Mouse (Mus musculus): Measurements from ENCODE around the gene Cck. TPM values are rescaled to one million over a fixed set of nuclear protein-coding genes. Genes with fewer than 3 reads are reported as not detected.

Gene Cck
- total RNA-seq (2021), result 100 to 1,000 TPM; 676 to 879 TPM

DNA sequence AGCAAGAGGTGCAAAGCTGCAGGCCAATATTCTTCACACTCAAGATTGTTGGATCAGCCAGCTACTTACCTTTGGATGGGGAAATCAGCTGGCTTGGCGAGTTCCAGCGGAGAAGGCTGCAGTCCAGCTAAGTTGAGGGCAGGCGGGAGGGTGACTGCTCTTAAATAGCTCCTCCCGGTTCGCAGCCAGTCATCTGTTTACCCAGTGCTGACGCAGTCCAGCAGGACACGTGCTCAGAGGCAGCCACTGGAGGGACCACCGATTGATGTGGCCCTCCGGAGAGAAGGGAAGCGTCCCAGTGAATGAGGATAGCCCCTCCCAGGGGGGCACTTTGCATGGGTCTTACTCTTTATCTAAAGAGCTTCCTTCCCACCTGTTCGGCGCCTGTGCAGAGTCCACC lies at the start of gene Cck:
Cck (minus strand) TSS at position 166 of the 400 bp plus-strand sequence.
- peak; percentile 80 to 82 for DNase-seq (ENCODE audit: low spot score in 2 of 2)
- intact Hi-C loops (cut with DNase I), result no loop called here

DNA sequence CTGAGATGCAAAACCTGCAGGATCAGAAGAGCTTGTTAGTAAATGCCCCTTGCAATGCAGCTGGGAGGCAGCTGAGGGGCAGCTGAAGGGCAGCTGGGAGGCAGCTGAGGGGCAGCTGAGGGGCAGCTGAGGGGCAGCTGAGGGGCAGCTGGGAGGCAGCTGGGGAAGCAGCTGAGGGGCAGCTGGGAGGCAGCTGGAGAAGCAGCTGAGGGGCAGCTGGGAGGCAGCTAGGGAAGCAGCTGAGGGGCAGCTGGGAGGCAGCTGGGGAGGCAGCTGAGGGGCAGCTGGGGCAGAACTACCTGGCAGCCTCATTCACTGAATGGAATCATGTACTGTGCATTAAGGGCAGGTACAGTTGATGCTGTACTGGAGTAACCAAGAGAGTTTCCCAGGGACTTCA lies 46.0 kb upstream of the Cck start:
- no peak for DNase-seq (ENCODE audit: low spot score in 2 of 2)
- intact Hi-C loops (cut with DNase I), result no loop called here

DNA sequence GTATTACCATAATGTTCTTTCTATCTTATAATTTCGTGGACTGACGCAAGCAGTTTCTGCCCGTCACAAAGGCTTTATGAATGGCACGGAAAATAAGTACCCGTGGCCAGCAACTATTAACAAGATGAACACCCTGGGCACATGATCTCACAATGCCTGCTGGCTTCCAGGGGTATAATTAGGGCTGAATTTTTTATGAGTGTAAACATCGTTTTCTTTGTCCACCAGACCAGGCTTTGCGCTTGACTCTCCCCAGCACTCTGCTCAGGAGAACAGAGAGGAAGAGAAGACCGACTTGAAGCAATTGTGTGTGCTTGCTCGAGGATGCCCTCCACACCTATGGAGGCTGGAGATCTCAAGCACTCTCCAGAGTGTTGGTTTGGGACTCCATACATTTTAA lies 37.1 kb upstream of the Cck start:
- intact Hi-C loops (cut with DNase I), result no loop called here

DNA sequence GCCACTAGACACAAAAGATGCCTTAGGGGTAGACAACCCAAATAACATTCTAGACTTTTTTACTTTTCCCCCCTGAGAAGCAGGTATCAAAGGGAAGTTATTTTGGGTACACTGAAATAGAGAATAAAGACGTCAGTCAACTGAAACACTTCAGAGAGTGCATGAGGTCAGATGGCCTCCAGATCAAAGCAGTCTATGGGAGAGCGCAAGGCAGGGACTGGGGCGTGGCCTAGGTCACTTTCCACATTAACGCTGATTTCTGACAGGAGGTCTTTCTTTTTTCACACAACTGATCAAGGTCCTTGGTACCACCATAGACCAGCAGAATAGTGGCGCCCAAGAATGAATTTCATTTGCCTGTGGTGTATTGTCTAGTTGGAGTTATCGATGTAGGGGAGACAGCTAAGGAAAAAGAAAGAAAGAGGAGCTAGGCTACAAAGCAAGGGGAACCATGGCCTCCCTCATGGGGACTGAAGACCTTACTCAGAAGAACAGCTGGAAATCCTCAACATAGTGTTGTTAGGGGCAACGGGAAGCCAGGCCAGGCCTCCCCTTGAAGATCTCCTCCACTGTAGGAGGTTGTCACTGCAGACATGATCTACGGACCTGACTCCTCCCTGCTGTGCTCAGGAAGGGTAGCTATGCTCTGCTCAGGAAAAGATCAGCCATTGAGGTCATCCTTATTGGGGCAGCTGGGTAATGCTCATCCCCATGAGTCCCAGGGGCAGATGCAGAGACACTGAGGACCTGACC lies 33.3 kb upstream of the Cck start:
- no peak for DNase-seq (ENCODE audit: low spot score in 2 of 2)
- intact Hi-C loops (cut with DNase I), result no loop called here

More for the DNA sequence above, 37.1 kb upstream of the Cck start:
- DNase-seq (ENCODE audit: low spot score in 2 of 2), result no peak

DNA sequence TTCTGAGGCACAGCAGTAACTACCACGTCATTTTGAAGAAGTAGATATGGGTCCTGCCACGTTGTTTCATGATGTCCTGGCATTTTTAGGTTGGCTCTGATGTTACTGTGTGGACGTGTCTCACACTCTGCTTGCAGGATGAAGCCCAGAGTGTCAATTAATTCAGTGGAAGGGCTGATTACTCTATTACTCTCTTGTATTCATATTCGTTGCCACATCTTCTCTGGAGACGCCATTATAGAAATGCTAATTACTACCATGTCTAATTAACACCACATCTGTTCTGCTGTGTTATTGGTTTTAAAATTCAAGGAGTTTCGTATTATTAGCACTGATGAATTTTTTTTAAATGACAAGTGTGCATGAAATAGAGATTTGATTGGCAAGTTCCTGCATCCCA lies 30.7 kb upstream of the Cck start:
- intact Hi-C loops (cut with DNase I), result no loop called here

DNA sequence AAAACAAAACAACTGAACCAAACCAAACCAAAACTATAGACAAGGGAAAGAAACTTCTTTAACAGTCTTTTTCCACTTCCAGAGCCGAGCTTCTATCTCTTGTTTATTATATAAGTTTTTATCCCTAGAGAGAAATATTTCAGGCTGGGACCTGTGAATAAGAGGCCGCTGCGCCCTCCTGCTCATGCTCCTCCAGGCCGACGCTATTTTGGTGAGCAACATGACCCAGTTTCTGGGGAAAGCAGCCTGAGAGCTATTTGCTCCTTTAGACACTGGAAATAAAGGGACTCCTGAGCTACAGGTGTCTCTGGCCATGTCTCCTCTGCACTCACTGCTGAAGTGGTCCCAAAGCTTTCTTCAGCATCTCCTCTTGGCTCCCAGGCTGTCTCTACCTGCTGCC lies 24.6 kb upstream of the Cck start:
- no peak for DNase-seq (ENCODE audit: low spot score in 2 of 2)
- intact Hi-C loops (cut with DNase I), result no loop called here

More for the DNA sequence above, 30.7 kb upstream of the Cck start:
- no peak for DNase-seq (ENCODE audit: low spot score in 2 of 2)

DNA sequence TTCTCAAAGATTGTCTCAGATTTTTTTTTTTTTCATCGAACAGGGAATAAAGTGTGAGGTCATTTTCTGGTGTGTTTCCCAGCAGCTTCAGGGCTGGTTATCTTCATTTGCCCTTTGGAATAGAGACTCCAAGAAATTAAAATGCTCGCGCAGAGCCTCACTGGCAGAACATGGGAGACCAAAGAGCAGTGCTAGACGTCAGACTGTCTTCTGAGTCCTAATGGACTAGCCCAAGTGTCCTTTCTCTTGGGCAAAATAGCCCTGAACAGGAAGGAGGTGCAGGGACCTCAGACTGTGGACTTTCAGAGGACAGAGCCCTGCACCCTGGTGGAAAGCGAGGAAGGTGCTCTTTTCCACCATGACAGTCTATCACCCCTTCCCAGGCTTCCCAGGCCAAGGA lies 19.0 kb upstream of the Cck start:
- no peak for DNase-seq (ENCODE audit: low spot score in 2 of 2)
- intact Hi-C loops (cut with DNase I), result no loop called here

DNA sequence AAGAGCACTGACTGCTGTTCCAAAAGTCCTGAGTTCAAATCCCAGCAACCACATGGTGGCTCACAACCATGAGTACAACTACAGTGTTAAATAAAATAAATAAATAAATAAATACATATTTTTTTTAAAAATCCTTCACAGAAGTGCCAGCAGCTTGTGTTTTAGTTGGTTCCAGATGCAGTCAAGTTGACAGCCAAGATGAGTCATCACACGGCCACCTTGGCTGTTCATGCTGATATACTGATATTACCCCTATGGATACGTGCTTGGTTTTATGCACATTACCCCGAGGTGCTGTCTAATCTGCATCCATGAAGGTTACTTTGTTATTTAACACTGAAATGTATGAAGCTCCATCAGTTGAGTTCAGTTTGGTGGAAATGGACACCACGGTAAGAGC lies 16.4 kb upstream of the Cck start:
- intact Hi-C loops (cut with DNase I), result no loop called here
- DNase-seq (ENCODE audit: low spot score in 2 of 2), result no peak

DNA sequence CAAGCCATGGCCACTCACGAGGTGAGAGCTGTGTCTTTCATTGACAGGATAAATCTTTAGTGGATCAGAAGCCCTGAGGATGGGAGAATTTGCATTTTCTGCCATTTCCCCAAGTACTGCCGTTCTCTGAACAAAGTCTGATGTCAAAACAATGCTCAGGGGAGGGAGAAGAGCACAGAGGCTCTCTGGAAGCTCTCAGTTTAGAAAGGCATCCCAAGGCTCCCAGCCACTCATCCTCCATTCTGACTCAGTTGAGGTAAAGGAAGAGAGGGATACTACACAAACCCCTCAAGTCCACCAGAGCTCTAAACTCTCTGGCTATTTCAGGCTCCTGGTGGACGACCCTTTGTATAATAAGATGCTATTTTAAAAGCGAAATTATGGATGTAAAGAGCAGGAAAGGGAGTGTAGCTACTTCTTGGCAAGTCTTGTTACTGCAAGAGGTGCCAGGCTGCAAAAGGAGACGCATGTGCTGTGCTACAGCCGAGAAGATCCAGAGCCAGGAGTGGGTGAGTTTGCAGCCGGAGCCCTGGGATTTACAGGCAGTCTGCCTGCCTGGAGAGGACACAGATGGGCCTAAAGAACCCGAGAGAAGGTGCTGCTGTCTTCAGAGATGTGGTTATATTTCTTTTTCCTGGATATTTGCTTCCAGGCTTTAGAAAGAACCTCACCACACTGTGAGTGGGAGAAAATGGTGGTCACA lies 11.1 kb upstream of the Cck start:
- DNase-seq (ENCODE audit: low spot score in 2 of 2), result peak; percentile 79 to 85
- intact Hi-C loops (cut with DNase I), result loop anchor here (5.0 kb wide), 1 partner anchor 51 kb away; no protein-coding TSS in a partner anchor

DNA sequence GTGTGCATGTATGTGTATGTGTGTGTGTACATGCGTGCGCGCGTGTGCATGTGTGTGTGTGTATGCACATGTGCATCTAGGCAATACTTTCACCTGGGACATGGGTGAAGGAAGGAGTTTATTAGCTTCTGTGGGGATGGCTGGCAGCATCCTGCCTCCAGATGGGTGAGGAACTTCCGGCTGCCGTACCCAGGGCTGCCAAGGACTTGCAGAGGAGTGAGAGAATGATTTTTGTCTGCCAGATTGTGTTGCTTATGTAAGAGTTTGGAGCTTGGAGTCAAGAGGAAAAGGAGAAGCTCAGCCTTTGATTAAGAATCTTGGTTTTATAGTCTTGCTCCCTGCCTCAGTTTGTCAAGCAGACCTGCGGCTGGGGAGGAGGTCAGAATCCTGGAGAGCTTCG lies 9.9 kb upstream of the Cck start:
- DNase-seq (ENCODE audit: low spot score in 2 of 2), result peak; percentile 74 to 78
- intact Hi-C loops (cut with DNase I), result loop anchor here (5.0 kb wide), 1 partner anchor 52 kb away; no protein-coding TSS in a partner anchor

DNA sequence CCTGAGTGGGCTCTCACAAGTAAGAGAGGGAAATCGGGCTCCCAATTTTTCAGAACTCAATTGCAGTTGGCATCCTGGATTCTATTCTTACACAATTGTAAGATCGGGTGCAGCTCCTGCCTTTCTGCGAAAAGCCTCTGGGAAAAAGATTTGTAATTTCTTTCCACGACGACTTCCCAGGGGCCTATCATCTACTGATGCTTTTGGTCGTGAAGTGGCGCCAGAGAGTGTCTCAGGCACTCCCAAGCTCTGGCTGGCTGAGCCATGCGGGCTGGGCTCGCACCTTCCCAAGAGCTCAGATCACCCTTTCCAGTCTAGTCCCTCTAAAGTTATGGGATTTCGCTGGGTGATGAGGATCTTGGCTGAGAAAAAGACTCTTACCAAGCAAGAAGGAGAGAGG lies 608 bp upstream of the Cck start:
- intact Hi-C loops (cut with DNase I), result no loop called here
- DNase-seq (ENCODE audit: low spot score in 2 of 2), result peak; percentile 58 to 60

DNA sequence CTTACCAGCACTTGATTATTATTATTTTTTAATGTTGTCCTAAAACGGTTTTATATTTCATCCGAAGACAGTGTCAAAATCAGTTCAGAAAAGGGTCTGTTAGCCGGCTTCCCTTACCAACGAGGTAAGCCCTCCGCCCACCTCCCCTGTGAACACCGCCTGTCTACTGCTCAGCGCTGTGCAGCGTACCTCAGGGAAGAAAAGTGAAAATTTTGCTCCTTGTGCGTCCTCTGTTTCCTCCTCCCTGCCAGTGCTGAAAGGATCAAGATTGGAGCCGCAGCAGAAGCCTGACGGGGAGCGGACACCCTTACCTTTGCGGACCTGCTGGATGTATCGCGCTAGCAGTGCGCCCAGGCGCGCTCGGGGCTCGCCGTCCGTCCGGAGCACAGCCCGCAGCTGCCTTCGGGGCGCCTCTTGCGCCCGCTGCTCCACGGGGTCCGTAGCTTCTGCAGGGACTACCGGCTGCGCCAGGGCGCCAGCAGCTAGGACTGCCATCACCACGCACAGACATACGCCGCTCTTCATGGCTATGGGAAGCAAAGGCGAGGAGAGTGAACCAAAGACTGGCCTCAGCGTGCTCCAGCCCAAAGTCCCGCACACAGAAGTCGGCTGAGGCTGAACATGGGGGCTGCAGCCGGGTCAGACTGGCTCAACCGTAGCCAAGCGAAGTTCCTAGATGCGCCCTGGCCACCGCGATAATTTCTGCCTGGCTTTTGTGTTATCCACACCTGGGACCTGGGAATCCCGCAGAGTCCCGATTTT lies 1.3 kb downstream of the Cck start:
- intact Hi-C loops (cut with DNase I), result no loop called here
- peak; percentile 46 to 48 for DNase-seq (ENCODE audit: low spot score in 2 of 2)

DNA sequence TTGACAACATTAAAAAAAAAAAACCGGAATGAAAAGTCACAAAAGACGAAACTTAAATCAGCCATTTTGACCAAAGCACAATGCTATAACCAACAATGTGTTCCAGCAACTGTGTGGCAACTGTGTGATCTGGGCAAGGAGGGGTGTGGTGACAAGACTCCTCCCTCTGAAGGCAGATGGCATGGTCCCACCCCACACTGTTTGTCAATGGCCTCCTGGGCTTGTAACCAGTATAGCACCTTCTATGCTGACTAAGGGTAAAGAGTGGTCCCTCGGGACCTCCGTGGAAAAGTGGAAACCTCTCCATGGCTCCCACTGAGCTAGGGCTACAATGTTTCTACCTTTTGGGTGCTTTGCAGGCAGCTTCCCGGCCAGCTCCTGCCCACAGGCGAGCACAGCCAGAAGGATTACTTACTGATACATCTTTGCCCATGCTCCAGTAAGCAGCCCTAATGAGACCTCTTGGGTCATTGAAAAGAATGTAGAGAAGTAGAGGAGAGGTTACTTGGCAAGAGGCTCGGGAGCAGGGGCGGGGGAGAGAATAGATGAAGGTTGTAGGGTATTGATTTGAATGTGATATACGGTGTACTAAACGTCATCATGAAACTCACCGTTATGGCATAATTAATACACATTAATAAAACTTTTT lies 3.8 kb downstream of the Cck start:
- DNase-seq (ENCODE audit: low spot score in 2 of 2), result no peak

DNA sequence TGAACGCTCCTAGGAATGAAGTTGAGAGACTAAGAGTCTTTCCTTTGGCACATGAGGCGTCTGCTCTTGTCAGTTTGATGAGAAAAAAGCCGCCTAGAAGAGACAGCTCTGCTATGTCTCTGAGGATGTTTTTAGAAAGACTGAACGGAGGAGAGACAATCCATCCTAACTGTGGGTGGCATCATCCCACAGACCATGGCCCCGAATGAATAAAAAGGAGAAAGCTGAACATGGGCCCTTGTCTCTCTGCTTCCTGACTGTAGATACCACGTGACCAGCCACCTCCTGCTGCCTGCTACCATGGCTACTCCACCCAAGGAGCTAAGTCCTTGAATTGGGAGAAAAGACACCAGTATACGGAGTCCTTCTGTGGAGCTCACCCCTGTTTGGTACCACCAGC lies 8.3 kb downstream of the Cck start:
- intact Hi-C loops (cut with DNase I), result no loop called here
- DNase-seq (ENCODE audit: low spot score in 2 of 2), result peak; percentile 44 to 48

More for the DNA sequence above, 3.8 kb downstream of the Cck start:
- intact Hi-C loops (cut with DNase I), result loop anchor here (2.0 kb wide), 1 partner anchor 59 kb away; no protein-coding TSS in a partner anchor

DNA sequence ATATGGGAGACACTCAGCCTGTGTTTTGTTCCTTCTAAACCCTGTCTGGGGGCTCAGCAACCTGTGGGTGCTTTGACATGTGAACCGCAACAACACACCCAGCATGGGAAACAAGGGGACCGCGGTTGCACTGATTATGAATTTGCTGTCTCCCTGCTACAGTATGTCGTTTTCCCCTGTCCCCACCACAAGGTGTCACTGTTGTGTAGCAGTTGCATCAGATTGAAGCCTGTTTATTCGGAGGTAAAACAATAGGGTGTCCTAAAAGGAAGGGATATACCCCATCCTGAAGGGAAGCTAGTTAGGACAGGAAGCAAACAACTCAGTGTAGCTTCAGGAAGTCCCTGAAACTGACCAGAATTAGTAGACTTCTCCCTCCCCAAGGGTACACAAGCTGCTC lies 16.0 kb downstream of the Cck start:
- peak; percentile 48 to 55 for DNase-seq (ENCODE audit: low spot score in 2 of 2)
- intact Hi-C loops (cut with DNase I), result loop anchor here (1.0 to 5.0 kb wide), 3 partner anchors 126 to 232 kb away; no protein-coding TSS in a partner anchor

DNA sequence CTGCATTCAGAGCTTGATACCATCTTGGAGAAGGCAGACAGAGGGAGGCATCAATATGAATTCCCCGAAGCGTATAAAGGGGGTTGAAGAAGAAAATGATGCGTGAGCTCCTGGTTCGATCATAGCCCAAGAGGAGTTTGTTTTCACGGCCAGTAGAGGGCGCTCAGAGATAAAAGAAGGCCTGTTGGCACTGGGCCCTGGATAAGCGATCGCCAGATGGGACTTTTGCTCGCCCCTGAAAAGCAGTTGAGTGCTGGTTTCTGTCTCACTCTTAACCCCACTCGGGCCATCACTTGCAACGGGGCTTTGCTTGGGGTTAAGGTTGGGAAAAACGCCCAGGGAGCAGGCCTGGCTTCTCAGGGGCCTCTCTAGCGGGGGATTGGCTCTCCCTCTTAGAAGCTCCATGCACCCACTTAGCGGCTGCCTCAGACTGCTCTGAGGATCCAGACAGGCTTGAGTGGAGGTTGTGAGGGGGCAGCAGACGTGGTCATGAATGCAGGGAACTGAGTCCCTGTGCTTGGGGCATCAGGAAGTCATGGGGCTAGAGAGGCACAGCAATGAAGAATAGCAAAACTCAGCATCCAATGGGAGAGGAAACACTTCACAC lies 18.1 kb downstream of the Cck start:
- DNase-seq (ENCODE audit: low spot score in 2 of 2), result peak; percentile 60 to 77
- intact Hi-C loops (cut with DNase I), result loop anchor here (5.0 kb wide), 1 partner anchor 230 kb away; no protein-coding TSS in a partner anchor

DNA sequence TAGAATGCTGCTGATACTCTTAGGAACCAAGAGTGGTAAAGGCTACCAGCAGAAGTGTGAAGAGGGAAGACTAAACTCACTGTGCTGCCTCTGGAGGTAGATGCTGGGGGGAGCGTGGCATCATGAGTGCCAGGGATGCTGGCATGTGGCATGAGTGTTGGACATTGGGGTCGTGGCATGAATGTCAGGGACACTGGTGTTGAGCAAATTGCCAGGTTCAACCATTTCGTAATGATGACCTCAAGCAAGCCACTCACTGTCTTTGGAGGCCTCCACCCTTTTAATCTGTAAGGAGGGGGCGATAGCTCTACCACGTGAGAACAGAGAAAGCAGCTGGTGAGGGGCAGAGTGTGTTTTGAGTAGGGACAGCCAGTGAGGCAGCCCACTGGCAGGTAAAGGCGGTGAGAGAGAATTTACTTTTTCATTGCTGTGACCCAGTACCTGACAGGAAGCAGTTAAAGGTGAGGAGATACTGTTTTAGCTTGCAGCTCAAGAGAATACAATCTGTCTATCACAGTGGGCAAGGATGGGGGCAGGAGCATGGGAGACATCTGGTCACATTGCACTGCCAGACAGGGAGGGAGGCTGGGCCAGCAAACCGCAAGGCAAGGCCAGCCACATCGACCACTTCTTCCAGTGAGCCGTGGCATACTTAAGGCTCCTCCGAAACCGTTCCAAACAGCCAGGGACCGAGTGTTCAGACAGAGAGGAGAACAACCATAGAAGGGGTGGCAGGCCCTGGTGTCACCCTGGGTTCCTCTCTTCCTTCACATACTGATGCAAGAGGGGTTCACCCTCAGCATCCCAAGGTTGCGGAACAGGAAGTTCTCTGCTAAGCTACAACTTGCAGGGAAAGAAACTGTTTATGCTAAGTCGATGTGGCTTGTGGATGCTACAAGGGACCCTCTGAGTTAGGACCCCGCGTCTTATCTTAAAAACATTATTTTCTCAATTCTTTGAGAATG lies 19.7 kb downstream of the Cck start:
- no peak for DNase-seq (ENCODE audit: low spot score in 2 of 2)
- intact Hi-C loops (cut with DNase I), result loop anchor here (5.0 kb wide), 1 partner anchor 228 kb away; no protein-coding TSS in a partner anchor

DNA sequence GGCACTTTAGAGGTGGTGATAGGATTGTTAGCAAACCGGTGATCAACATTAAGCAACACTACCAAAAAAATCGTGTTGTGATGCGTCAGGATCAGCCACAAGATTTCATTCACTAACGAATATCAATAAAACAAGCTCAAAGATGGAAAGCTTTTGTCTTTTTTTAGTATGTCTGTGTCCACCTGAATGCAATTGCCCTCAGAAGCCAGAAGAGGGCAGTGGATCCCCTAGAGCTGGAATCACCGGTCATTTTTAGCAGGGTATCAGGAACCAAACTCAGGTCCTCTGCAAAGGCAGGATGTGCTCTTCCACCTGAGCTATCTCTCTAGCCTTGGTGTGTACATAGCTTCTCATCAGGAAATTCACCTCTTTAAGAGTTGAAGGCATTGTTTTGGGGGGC lies 20.7 kb downstream of the Cck start:
- intact Hi-C loops (cut with DNase I), result loop anchor here (5.0 kb wide), 1 partner anchor 227 kb away; no protein-coding TSS in a partner anchor
- DNase-seq (ENCODE audit: low spot score in 2 of 2), result no peak

Measured in left cerebral cortex, postnatal 36 days (tissue).